Mouse (Mus musculus) megakaryocyte progenitor cell, adult 5-6 weeks (primary cell): ENCODE measurements around the gene Msmo1. TPM values are rescaled to one million over a fixed set of nuclear protein-coding genes. Genes with fewer than 3 reads are reported as not detected.

Experiments used
- ATAC-seq: replicated peaks from 2 replicates; pipeline ENCODE4 v1.8.0; 2016; ENCODE audit warnings: mild to moderate bottlenecking, moderate TSS enrichment, inconsistent platforms; ENCODE audit not compliant: poor library complexity
- total RNA-seq, 2 experiments: library from RNA; stranded (forward) in 1 of 2; stranded (reverse) in 1 of 2; fragments of 157-497, 149-512 nt in 1 of 2; fragments of 200-1000 nt in 1 of 2; gene quantifications; 2 replicates each; pipeline versions ENCODE4 v1.2.3 to v1.2.4; 2015 to 2017

The Msmo1 gene
- total RNA-seq, 2 experiments from 2014 or later = 23.8 to 51.2 TPM

- no peak for ATAC-seq
These were observed 15.7 kb downstream of the Msmo1 start for GRCm38 (mm10) chr8:64717868-64718267.

DNA sequence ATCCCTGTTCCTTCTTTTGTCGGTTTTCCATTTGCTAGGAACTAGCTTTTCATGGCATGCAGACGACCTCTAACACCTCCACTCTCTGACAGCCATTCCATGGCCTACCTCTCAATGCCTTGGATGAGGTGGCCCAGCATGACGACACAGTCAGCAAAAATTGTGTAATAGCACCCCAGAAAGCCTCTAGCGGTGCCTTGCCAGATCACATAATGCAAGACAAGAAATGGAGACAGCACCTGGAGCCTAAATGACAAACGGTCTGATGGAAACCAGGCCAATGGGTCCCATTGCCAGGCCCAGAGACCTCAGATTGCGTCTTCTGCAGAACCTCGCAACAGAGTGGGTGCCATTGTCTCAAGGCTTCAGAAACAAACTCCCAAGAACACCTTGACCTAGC lies 21.1 kb downstream of the Msmo1 start:
- ATAC-seq = peak; percentile 23; the same call in 1 of the 2 replicates

DNA sequence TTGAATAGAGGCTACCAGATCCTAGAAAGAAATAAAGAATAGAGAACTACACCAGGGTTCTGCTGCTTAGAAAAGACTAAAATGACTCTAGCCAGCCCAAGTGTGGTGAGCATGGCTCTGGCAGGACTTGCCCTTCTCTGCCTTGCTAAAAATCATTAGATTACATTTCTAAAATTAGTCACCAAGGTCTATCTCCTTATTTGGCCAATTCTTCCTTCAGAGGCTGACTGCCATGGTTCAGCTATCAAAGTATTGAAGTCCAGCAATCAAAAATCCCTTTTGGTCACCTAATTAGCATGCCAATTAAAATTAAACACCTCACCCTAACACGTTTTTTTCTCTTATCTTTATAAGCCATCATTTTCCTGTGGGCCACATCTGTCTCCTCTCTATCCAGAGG lies 22.0 kb downstream of the Msmo1 start:
- no peak for ATAC-seq

DNA sequence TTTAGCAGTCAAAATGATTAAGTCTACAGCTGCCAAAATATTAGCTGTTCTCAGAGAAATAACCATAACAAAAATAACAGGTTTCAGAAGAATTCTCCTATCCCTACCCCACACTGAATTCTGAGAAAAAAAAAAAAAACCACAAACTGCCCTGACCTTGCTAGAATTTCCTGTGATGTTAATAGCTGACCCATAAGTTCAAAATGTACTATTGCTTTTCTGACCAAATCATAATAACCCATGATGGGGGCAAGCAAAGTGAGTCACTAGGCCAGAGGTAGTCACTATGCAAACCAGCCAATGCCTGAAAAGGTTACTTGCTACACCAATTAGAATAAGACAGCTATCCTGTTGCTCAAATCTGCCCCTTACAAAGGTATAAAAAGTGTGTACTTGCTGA lies 26.1 kb downstream of the Msmo1 start:
- no peak for ATAC-seq

DNA sequence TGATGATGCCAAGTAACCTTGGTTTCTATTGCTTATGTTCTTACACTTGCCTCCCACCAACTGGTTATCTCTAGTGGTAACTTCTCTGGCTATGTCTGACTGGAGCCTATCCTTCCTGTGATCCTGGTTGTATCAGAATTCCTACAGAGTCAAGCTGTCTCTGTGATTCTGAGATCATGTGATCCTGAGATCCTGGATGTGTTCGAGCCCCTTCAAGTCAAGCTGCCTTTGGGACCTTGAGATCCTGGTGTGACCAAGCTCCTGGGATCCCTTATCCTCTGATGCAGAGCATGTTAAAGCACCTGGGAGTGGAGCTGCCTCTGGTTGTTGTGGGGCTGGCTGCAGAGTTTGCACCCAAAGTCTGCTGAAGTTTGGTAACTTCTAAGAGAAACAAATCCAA lies 30.4 kb downstream of the Msmo1 start:
- no peak for ATAC-seq

GRCm38 (mm10) chr8:64692651-64693201 lies 40.9 kb downstream of the Msmo1 start, which contains the start of gene Cpe:
Gene Cpe, minus strand, starts transcription at chr8:64693054.
- ATAC-seq = peak; percentile 100

DNA sequence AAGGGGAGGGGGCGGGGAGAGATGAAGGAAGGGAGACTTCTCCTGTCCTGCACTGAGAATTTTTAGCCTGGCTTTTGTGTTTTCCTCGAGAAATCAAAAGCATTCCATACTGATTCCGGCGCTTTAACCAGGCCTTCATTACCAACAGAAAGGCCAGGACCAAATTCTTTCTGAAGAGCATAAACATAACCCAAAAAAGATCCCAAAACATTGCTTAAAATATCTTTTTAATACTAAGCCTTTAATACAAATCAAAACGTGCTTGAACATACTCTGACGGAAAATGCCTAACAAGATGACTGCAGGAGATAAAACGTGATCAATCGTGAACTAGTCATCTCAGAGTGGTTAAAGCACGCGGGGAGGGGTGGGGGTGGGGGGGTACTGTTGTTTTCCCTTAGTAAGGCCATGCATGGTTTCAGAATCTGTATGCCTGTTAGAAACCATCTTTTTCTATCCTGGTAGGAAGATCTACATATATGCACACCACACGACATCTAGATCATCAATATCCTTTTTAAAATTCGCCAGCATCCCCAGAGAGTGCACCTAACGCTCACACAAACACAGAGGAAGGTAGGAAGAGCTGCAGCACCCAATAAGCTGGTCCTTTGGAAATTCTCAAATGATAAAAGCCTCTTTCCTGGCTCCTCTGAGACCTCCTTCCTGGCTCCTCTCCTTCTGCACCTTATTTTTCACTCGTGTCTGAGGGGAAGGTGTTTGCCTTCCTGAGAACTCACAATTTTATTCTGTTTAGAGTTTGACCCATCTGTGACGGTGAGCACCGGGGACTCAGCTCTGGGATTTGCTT lies 41.8 kb downstream of the Msmo1 start:
- no peak for ATAC-seq

DNA sequence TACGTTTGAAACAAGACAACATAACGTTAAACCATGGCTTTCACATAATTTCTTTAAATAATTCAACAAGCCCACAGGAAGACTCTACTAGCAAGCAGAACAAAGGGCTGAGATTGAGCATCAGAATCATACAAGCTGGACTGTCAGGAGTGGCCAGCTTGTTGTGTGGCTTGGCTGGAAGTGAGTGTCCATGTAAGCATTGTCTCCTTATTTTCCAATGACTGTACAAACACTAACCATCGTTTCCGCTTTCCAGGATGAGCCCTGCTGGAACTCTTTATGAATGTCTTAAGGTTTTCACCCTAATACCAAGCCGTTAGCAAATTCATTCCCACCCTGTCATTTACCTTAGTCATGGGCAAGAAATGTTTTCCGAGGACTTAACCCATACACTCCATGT lies 42.7 kb downstream of the Msmo1 start:
- no peak for ATAC-seq

GRCm38 (mm10) chr8:64690306-64690705 lies 43.3 kb downstream of the Msmo1 start:
- ATAC-seq = no peak

DNA sequence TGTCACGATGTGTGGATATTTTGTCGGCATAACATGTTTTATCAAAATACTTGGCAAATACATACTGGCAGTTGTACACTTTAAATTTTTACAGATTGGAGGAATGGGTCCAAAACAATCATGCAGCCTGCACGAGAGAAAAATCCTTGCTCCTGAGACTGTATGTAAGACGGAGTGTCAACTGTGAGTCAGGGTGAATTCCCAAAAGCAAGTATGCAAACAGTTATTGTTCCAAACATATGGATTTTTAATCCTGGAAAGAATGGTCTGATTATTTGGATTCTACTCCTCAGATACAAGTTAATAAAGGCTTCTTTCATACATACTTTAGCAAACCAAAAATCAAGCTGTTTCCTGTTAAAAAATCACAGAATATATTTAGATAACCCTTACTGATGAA lies 44.9 kb downstream of the Msmo1 start:
- no peak for ATAC-seq

GRCm38 (mm10) chr8:64688161-64688560 lies 45.4 kb downstream of the Msmo1 start:
- no peak for ATAC-seq

GRCm38 (mm10) chr8:64682501-64682900 lies 51.1 kb downstream of the Msmo1 start:
- no peak for ATAC-seq

GRCm38 (mm10) chr8:64676381-64676780 lies 57.2 kb downstream of the Msmo1 start:
- no peak for ATAC-seq

DNA sequence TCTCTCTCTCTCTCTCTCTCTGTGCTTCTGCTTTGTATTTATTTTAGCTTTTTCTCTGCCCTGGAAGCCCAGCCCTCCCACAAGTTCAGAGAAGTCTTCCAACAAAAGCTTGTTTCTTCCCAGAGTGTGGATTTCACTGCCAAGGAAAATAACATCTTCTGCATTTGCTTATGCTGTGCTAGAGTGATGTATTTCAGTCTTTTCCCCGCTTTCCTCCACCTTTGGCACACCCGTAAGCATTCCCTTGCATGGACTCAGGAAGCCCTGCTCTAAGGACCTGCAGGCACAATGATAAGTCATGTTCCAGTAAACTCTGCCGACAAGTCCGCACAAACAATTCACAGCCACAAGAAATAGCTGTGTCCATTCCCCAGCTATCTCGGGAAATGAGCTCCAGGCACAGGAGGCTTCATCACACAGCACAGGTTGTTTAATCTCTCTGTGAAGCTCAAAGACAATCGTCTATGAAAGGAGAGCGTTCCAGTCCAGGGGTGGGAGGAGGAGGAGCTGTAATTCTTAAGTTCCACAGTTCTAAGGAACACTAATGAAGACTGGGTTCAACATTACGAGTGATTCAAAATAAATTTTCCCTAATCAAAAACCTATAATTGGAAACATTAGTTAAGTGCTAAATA lies 58.5 kb downstream of the Msmo1 start:
- ATAC-seq = no peak

GRCm38 (mm10) chr8:64672920-64673319 lies 60.7 kb downstream of the Msmo1 start:
- ATAC-seq = no peak

GRCm38 (mm10) chr8:64671937-64672336 lies 61.7 kb downstream of the Msmo1 start:
- ATAC-seq = no peak

Other genes starting within 250 kb of the Msmo1 start
- gene Cpe, start 40.7 kb downstream of the Msmo1 start, total RNA-seq (2015) = not detected in 2 replicates
- not detected in 2 replicates for gene Cpe, start 40.7 kb downstream of the Msmo1 start, total RNA-seq (2017)
- 10.3 and 13.7 TPM in 2 replicates for gene Klhl2, start 116.2 kb upstream of the Msmo1 start, total RNA-seq (2015)
- gene Klhl2, start 116.2 kb upstream of the Msmo1 start, total RNA-seq (2017) = 13.5 and 13.9 TPM in 2 replicates
- 30.9 and 32.4 TPM in 2 replicates for gene Tmem192, start 213.4 kb upstream of the Msmo1 start, total RNA-seq (2015)
- gene Tmem192, start 213.4 kb upstream of the Msmo1 start, total RNA-seq (2017) = 17.6 and 20.7 TPM in 2 replicates